In the genomic region with DNA sequence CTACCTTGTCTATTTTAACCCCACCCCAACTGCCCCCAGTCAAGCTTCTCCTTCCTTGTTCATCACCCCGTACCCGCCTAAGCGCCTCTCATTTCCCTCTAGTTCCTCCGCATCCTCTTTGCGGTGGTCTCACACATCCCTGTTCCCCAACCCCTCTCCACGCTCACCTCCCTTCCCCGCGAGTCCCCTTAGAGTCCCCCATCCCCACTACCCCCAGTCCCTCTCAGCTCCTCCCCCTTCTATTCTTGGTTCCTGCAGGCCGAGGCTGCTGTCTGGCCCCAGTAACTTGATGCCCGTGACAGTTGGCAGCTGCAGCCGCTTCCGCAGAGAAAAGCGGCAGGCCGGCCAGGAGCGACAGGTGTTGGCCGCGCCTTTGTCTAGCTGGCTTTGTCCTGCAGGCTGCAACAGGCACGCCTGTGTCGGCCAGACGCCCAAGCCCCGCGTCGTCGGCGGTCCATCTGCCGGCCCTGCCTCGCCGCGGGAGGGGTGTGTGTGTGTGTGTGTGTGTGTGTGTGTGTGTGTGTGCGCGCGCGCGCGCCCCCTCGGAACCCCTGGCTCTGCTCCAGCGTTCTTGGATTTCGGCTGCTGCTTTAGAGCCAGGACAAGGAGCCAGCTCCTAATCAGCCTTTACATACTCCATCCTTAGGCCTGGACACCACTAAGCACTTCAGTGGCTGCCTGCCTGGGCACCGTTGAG, we compare ENCODE assay signal across 8 mouse cellular contexts. TPM values are rescaled to one million over a fixed set of nuclear protein-coding genes. Genes with fewer than 3 reads are reported as not detected.
DNase-seq lines count a peak whose midpoint lies in the region; ATAC-seq and TF ChIP-seq lines count a peak whose summit lies in the region.

Gene Hes6 (minus strand): TSS at position 141 of the 697 bp plus-strand sequence.

- TF ChIP-seq EP300 in ES-Bruce4 (IDR thresholded peaks at IDR 0.05; ENCODE audit: insufficient read depth, low read depth, low read length): peak; percentile 96

- peak within 1 kb of the TSS; percentile 54 for H3K27ac ChIP-seq in ES-Bruce4 (ENCODE audit: insufficient read depth, low read length)
- peak within 1 kb of the TSS; percentile 78 for H3K27ac ChIP-seq in brown adipose tissue, adult 24 weeks (replicated peaks; ENCODE audit: low read depth, low read length)
- H3K27ac ChIP-seq in forebrain, embryonic 14.5 days (ENCODE audit: low read depth, low read length): peak within 1 kb of the TSS; percentile 97
- peak within 1 kb of the TSS; percentile 79 for H3K27ac ChIP-seq in layer of hippocampus, adult 2 months
- H3K27ac ChIP-seq in lung, embryonic 16.5 days (ENCODE audit: low read length): peak within 1 kb of the TSS; percentile 95

- WGBS in forebrain, embryonic 14.5 days: under 1% methylated on average over 39 of the region's 39 CpGs
- WGBS in lung, embryonic 16.5 days: under 1% methylated on average over 35 of the region's 39 CpGs

- TF ChIP-seq POLR2A in ES-Bruce4 (IDR thresholded peaks at IDR 0.05; ENCODE audit: insufficient read depth, low read length): no peak

- peak; percentile 70 for ATAC-seq in forebrain, embryonic 14.5 days
- peak; percentile 52 for ATAC-seq in lung, embryonic 16.5 days (ENCODE audit: low read depth)

- intact Hi-C loops in heart, postnatal 36 days (cut with DNase I): no loop called here

- DNase-seq in forebrain, embryonic 14.5 days (ENCODE audit: low spot score): peak; percentile 94
- DNase-seq in heart, postnatal 36 days: peak; percentile 76 to 83
- peak; percentile 41 to 49 for DNase-seq in layer of hippocampus, adult 2 months (ENCODE audit: low spot score in 2 of 2)
- DNase-seq in ovary, adult 18-20 months (ENCODE audit: low spot score): peak; percentile 33
- DNase-seq in thymus, postnatal 25 days: peak; percentile 64

- no peaks in the 10 kb centered on the region for H3K9me3 ChIP-seq in ES-Bruce4 (replicated peaks; ENCODE audit: control insufficient read depth, insufficient read depth, low read length, poor library complexity, severe bottlenecking)
- no peaks in the 10 kb centered on the region for H3K9me3 ChIP-seq in forebrain, embryonic 14.5 days (replicated peaks; ENCODE audit: control insufficient read depth, low read length)
- H3K9me3 ChIP-seq in lung, embryonic 16.5 days (ENCODE audit: control insufficient read depth, low read length): no peaks in the 10 kb centered on the region

- H3K4me2 ChIP-seq in forebrain, embryonic 14.5 days (ENCODE audit: low read length): peak within 1 kb of the TSS; percentile 88
- H3K4me2 ChIP-seq in lung, embryonic 16.5 days (ENCODE audit: low read depth, low read length): peak within 1 kb of the TSS; percentile 99

- peak within 1 kb of the TSS; percentile 80 for H3K4me3 ChIP-seq in ES-Bruce4 (ENCODE audit: low read depth, low read length)
- H3K4me3 ChIP-seq in brown adipose tissue, adult 24 weeks (ENCODE audit: insufficient read depth, low read depth, low read length): peak within 1 kb of the TSS; percentile 86
- H3K4me3 ChIP-seq in forebrain, embryonic 14.5 days (ENCODE audit: low read depth, low read length): peak within 1 kb of the TSS; percentile 71
- peak within 1 kb of the TSS; percentile 82 for H3K4me3 ChIP-seq in layer of hippocampus, adult 2 months
- H3K4me3 ChIP-seq in lung, embryonic 16.5 days (ENCODE audit: low read length): peak within 1 kb of the TSS; percentile 87

- no peak for TF ChIP-seq CTCF in ES-Bruce4 (IDR thresholded peaks at IDR 0.05; ENCODE audit: low read depth, low read length)
- no peak for TF ChIP-seq CTCF in layer of hippocampus, adult 2 months (conservative IDR thresholded peaks at IDR 0.05)

- H3K4me1 ChIP-seq in ES-Bruce4 (ENCODE audit: control insufficient read depth, insufficient read depth, low read length): no peaks in the 10 kb centered on the region
- no peaks in the 10 kb centered on the region for H3K4me1 ChIP-seq in brown adipose tissue, adult 24 weeks (ENCODE audit: control insufficient read depth, insufficient read depth, insufficient read length, low read length)
- peaks cover 33% of the 10 kb centered on the region for H3K4me1 ChIP-seq in forebrain, embryonic 14.5 days (ENCODE audit: control insufficient read depth, insufficient read depth, low read length)
- peaks cover 34% of the 10 kb centered on the region for H3K4me1 ChIP-seq in lung, embryonic 16.5 days (replicated peaks; ENCODE audit: control insufficient read depth, insufficient read depth, low read length)

- no peaks in the 10 kb centered on the region for H3K27me3 ChIP-seq in ES-Bruce4 (ENCODE audit: control insufficient read depth, insufficient read depth, low read length, poor library complexity, severe bottlenecking)
- no peaks in the 10 kb centered on the region for H3K27me3 ChIP-seq in forebrain, embryonic 14.5 days (replicated peaks; ENCODE audit: control insufficient read depth, insufficient read depth, low read length)
- no peaks in the 10 kb centered on the region for H3K27me3 ChIP-seq in lung, embryonic 16.5 days (ENCODE audit: control insufficient read depth, insufficient read depth, low read depth, low read length)

- peak within 1 kb of the TSS; percentile 67 for H3K9ac ChIP-seq in ES-Bruce4 (ENCODE audit: low read depth, poor library complexity, severe bottlenecking)
- H3K9ac ChIP-seq in forebrain, embryonic 14.5 days (ENCODE audit: low read length): peak within 1 kb of the TSS; percentile 93
- peak within 1 kb of the TSS; percentile 90 for H3K9ac ChIP-seq in lung, embryonic 16.5 days (ENCODE audit: low read length)

- no peaks in the 10 kb centered on the region for H3K36me3 ChIP-seq in ES-Bruce4 (ENCODE audit: control insufficient read depth, insufficient read depth, low read length, poor library complexity, severe bottlenecking)
- 0 out of 2 replicates have a peak, but pooled peaks cover 7% of the 10 kb centered on the region for H3K36me3 ChIP-seq in forebrain, embryonic 14.5 days (ENCODE audit: control insufficient read depth, insufficient read depth, low read length)
- peaks cover 9% of the 10 kb centered on the region for H3K36me3 ChIP-seq in lung, embryonic 16.5 days (ENCODE audit: control insufficient read depth, insufficient read depth, low read length)

RNA-seq across cellular contexts. Expression of gene Hes6, which starts in this region (rescaled TPM):
- 13.0 and 15.6 TPM in 2 replicates for polyA plus RNA-seq in ES-Bruce4 (2011; ENCODE audit: insufficient read depth, insufficient read length, low read depth, missing spikeins)
- polyA plus RNA-seq in brown adipose tissue, adult 24 weeks (2012; ENCODE audit: insufficient read depth, insufficient read length, missing spikeins): 7.8 and 10.9 TPM in 2 replicates
- polyA plus RNA-seq in forebrain, embryonic 14.5 days (2014; fragmentation: Nextera tagmentation; extraction: Ambion mirVana): 217 and 240 TPM in 2 replicates
- 10 to 100 TPM; 18.0 to 20.1 TPM for total RNA-seq in heart, postnatal 36 days (2021)
- 10 to 100 TPM; 15.4 to 15.7 TPM for total RNA-seq in layer of hippocampus, adult 2 months (2021)
- 73.2 and 77.2 TPM in 2 replicates for polyA plus RNA-seq in lung, embryonic 16.5 days (2015; fragmentation: Nextera tagmentation; extraction: Ambion mirVana)

Comparison
In these comparisons a context has a peak if more than half of its experiments do, and no peak if none do; other contexts are left out.
1. Peak in every context shown above with its lines: DNase-seq, ATAC-seq, H3K4me3 ChIP-seq and H3K27ac ChIP-seq.
2. DNase-seq: peak in every context shown above with its lines; median percentile 94 in forebrain, embryonic 14.5 days; 80 in heart, postnatal 36 days; 64 in thymus, postnatal 25 days; 45 in layer of hippocampus, adult 2 months; 33 in ovary, adult 18-20 months.